Mouse (Mus musculus): ENCODE measurements at regions not wholly inside any gene's neighbourhood (a gene's known extent, or its start where the extent isn't known, plus 50 kb on each side); places are given as distances from the start of the nearest gene placed in this dataset.

- DNase-seq (ENCODE audit: low read depth, low spot score) = no peak
Observed at GRCm38 (mm10) chr15:85660528-85661392, 74.0 kb upstream of the Ppara start.

DNA sequence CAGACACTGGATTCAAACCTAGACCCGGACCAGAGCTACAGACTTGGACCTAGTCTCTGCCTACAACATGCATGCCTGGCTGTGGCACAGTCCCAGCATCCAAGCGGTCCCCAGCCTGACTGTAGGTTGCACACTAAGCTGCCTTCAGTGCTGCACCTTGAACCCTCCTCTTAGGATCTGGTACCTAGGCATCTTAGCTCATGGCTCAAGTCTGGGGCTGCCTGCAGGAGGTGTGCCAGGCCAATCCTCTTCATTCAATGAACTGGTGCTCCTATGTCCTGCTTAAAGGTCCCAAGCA lies 73.4 kb upstream of the Ppara start:
- DNase-seq (ENCODE audit: low read depth, low spot score) = no peak

- no peak for DNase-seq (ENCODE audit: low read depth, low spot score)
Observed at GRCm38 (mm10) chr15:85661771-85662170, 73.0 kb upstream of the Ppara start.

- DNase-seq (ENCODE audit: low read depth, low spot score) = no peak
Observed at GRCm38 (mm10) chr15:85662271-85662670, 72.5 kb upstream of the Ppara start.

- DNase-seq (ENCODE audit: low read depth, low spot score) = no peak
Observed at GRCm38 (mm10) chr15:85662673-85663072, 72.1 kb upstream of the Ppara start.

DNA sequence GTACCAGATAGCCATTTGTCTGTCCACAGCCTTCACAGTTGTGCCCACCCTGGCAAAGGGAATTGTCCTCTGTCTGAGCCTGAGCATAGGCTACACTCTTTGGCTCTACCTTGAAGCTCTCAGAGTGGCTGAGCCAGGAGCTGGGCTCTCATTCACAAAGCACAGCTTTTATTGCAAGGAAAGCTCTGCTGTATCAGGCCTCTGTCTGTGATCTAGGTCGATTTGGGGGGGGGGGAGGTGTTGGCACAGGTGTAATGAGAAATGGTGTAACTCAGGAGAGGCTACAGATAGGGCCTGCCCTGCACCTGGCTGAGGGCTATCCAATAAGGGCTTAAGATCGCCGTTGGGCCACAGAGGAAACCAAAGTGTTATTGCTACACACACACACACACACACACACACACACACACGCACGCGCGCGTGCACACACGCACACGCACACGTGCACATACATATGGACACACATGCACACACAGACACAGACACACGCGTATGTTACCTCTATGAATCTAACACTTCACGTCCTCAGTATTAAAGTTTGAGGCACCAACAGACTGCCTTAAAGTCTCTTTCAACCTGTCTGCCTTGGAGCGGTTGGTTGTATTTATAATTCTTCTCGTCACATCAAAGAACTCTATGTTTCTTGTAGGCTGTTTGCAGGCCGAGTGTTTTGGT lies 70.9 kb upstream of the Ppara start:
- DNase-seq (ENCODE audit: low read depth, low spot score) = no peak

- no peak for DNase-seq (ENCODE audit: low read depth, low spot score)
Observed at GRCm38 (mm10) chr15:85664432-85664828, 70.4 kb upstream of the Ppara start.

GRCm38 (mm10) chr15:85665181-85665821 lies 69.5 kb upstream of the Ppara start:
- DNase-seq (ENCODE audit: low read depth, low spot score) = no peak

DNA sequence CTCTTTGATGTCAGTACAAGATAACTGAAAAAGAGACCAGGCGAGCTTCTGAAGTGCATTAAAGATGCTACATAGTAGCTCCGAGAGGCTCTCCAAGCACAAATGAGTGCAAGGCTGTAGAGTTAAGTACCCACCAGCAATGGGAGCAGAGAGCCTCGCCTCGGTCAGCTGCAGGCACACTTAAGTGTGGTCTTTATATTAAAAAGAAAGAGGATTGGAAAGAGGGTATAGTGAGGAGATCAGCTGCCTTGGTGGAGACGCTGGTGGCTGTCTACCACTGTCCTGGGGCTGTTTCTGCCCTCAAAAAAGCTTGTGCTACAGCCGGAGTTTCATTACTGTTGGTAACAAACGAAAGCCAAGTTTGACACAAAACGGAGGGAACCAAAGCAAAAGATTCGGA lies 68.3 kb upstream of the Ppara start:
- DNase-seq (ENCODE audit: low read depth, low spot score) = no peak

GRCm38 (mm10) chr15:85667381-85667791 lies 67.4 kb upstream of the Ppara start:
- no peak for DNase-seq (ENCODE audit: low read depth, low spot score)

GRCm38 (mm10) chr15:85667906-85668590 lies 66.7 kb upstream of the Ppara start:
- DNase-seq (ENCODE audit: low read depth, low spot score) = no peak

DNA sequence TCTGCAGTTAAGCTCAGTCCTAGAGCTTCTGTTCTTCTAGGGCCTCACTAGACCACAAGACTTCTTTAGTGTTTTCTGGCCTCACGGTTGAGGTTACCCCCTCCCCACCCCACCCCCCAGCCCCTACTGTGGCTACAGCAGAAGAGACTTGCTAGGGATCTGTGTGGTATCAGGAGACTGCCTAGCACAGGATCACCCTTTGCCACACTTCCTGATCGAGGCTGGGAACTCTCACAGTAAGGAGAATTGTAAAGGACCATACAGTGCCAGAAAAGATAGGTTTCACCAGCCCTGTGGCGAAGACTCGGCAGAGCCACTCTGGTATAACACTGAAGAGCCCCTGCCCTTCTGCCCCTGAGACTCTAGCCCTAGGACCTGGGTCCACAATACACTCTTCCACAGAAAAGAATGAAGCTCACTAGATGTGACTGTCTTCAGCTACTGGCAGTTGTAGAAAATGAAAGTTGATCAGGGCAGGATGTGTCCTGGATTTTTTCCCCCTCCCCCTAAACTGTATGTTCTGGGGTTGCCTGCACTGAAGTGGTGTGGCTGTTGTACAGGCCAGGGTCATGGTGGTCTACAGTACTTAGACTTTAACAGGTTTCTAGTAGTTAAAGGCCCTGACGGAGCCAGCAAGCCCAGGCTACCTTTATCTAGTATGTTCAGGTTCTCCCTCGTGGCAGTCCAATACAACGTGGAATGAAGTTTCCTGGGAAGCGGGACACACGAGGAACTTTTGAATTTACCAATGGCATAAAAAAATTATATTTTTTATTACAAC lies 65.7 kb upstream of the Ppara start:
- DNase-seq (ENCODE audit: low read depth, low spot score) = no peak

DNA sequence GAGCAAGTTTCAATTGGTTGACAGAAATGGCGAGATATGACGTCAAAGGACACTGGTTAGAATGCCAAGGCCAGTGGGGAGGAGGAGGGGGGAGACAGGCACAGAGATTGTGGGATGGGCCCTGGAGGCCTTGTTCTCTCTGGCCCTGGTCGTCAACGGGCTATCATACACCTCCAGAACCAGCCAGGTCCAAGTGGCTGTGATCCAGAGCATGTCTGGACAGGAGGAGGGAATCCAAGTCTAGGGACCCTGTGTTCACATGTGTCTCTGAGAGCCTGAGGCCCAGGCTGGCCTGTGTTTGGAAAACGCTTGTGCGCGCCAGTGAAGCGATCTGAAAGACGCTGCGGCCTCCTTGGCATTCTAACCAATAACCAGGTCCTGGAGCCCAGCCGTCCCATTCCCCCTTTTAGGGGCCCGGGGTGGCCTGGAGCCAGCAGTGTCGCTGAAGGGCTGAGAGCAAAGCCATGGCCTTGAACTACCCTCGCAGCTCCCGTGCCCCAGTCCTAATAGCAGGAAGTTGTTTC lies 65.1 kb upstream of the Ppara start:
- peak; percentile 91 for DNase-seq (ENCODE audit: low read depth, low spot score)

DNA sequence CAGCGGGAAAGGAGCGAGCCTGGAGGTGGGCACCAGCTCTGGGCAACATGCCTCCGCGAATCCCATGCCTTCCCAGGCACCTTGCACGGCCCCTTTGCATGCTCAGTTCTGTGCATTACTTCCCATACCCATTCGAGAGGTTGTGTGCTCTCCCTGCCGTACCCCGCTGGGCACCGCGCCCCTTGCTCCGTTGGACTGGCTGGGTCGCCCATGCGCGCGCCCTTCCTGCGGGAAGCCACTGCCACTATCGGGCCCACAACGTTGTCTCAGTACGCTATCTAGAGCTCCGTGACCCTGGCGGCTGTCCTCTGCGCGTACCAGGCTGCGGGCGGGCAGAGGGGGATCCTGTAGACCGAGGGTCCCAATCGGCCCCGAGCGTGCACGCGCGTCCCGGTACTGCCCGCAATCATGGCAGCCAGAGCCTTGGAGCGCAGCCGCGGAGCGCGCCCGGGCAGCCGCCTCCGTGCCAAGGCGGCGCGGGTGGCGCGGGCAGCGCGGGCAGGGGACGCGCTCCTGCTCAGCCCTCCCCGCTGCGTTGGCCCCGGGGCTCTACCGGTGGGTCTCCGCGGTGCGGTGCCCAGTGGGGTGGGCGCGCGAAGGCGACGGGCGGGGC lies 64.5 kb upstream of the Ppara start:
- no peak for DNase-seq (ENCODE audit: low read depth, low spot score)

DNA sequence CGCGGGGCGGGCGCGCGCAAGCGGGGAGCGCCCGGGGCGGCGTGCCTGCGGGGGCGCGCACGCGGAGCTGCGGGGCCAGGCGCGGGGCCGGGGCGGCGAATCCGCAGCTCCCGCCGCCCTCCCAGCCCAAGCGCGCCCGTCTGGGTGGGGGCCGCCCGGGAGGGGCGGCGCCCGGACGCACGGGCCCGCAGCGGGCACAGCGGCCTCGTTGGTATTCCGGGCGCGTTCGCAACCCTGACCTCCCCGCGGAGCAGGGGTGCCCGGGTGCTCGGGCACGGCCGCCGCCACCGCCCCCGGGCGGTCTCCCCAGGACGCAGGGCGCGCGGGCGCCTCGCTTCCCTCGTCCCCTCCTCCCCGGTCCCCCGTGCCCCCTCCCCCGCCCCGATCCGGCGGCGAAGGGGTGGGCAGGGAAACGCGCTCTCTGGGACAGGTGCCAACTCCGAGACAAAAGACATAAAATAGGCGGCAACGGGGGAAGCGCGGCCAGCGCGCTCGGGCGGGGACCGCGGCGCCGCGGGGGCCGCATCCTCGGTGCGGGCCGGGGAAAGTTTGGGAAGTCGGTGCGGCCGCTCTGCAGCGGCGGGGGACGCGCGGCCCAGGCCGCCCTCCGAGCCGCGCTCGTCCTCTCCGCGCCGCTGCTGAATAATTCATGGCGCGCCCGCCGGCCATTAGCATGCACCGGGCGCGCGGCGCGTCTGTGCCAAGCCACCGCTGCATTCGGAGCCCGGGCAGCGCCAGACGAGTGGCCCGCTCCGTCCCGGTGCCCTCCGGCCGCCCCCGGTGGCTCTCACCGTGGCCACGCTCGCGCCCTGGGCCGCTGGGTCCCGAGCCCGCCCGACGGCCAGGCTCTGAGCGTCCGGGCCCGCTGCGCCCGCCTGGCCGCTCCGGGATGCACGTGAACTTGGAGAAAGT lies 63.7 kb upstream of the Ppara start:
- DNase-seq (ENCODE audit: low read depth, low spot score) = peak; percentile 85

- no peak for DNase-seq (ENCODE audit: low read depth, low spot score)
Observed at GRCm38 (mm10) chr15:85671701-85672191, 63.0 kb upstream of the Ppara start.

DNA sequence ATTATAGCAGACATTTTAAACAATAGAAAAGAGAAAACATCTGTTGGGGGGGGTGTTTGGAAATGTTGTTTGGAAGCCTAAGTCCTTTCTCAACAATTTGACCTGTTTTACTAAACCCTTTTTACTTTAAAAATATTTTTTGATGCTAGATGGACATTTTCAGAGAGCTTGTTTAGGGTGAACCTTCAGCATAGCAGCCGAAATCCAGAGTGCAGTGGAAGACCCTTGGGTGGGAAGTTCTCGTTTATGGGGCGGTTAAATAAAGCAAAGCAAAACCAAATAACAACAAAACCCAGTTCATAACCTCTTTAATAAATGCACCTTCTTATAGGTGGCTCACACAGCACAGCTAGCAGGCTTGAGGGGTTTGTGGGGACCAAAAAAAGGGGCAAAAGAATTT lies 62.4 kb upstream of the Ppara start:
- DNase-seq (ENCODE audit: low read depth, low spot score) = no peak

GRCm38 (mm10) chr15:85672931-85673330 lies 61.9 kb upstream of the Ppara start:
- no peak for DNase-seq (ENCODE audit: low read depth, low spot score)

- no peak for DNase-seq (ENCODE audit: low read depth, low spot score)
Observed at GRCm38 (mm10) chr15:85673506-85673905, 61.3 kb upstream of the Ppara start.
